8 mouse cellular contexts compared by ENCODE assay signal in genomic region chr17:46624598-46624997, GRCm38 (mm10). TPM values are rescaled to one million over a fixed set of nuclear protein-coding genes. Genes with fewer than 3 reads are reported as not detected.
A peak's percentile ranks its signal among the peaks of the same experiment; 100 is the strongest.
DNase-seq lines count a peak whose midpoint lies in the region; ATAC-seq and TF ChIP-seq lines count a peak whose summit lies in the region.

No protein-coding gene starts in this region.

- dilution Hi-C loops in CH12.LX (cut with MboI; ENCODE audit: extremely low pct_ligation_motif_present, extremely low pct_unique_long_range_greater_than_20kb, low sequenced_read_pairs): no loop called here

- no peak for TF ChIP-seq CTCF in CH12.LX (conservative IDR thresholded peaks at IDR 0.05 in 1 of 2, IDR thresholded peaks at IDR 0.05 in 1 of 2; ENCODE audit: low read depth in 2 of 2, low read length in 2 of 2)

- no peaks in the 10 kb centered on the region for H3K9me3 ChIP-seq in heart, embryonic 13.5 days
- H3K9me3 ChIP-seq in CH12.LX (replicated peaks; ENCODE audit: low read length): no peaks in the 10 kb centered on the region
- H3K9me3 ChIP-seq in embryonic facial prominence, embryonic 13.5 days: no peaks in the 10 kb centered on the region
- no peaks in the 10 kb centered on the region for H3K9me3 ChIP-seq in limb, embryonic 11.5 days (ENCODE audit: control insufficient read depth, low read length)

- H3K4me2 ChIP-seq in heart, embryonic 13.5 days: peak overlapping the region; percentile 63
- H3K4me2 ChIP-seq in CH12.LX (ENCODE audit: insufficient read depth, low read depth, poor library complexity, severe bottlenecking): no peak overlapping the region
- peak overlapping the region; percentile 80 for H3K4me2 ChIP-seq in embryonic facial prominence, embryonic 13.5 days
- peak overlapping the region; percentile 8 for H3K4me2 ChIP-seq in limb, embryonic 11.5 days (ENCODE audit: low read depth, severe bottlenecking)

- no peak for DNase-seq in heart, postnatal 4 days
- no peak for DNase-seq in CH12.LX (ENCODE audit: extremely low read depth)
- DNase-seq in limb, embryonic 11.5 days (ENCODE audit: low spot score): no peak
- DNase-seq in frontal cortex, postnatal 25 days (ENCODE audit: low spot score in 2 of 2): no peak
- DNase-seq in T-cell, adult 2 months (ENCODE audit: low spot score): no peak
- DNase-seq in spleen, adult 18-20 months: no peak

- WGBS in heart, embryonic 13.5 days: 47% methylated on average over 12 of the region's 12 CpGs
- 50% methylated on average over 12 of the region's 12 CpGs for WGBS in embryonic facial prominence, embryonic 13.5 days
- 45% methylated on average over 12 of the region's 12 CpGs for WGBS in limb, embryonic 11.5 days

- H3K36me3 ChIP-seq in heart, embryonic 13.5 days: no peaks in the 10 kb centered on the region
- H3K36me3 ChIP-seq in CH12.LX (replicated peaks in 1 of 2; ENCODE audit: control insufficient read depth in 1 of 2, insufficient read depth in 1 of 2, low read length in 1 of 2): peaks cover 0 to under 1% of the 10 kb centered on the region in 2 experiments
- H3K36me3 ChIP-seq in embryonic facial prominence, embryonic 13.5 days: no peaks in the 10 kb centered on the region
- H3K36me3 ChIP-seq in limb, embryonic 11.5 days (ENCODE audit: control insufficient read depth, insufficient read depth, low read length): no peaks in the 10 kb centered on the region

- no peak for ATAC-seq in heart, embryonic 13.5 days (ENCODE audit: extremely low read depth, insufficient number of reproducible peaks, low FRiP score, low TSS enrichment)
- no peak for ATAC-seq in embryonic facial prominence, embryonic 13.5 days (ENCODE audit: insufficient number of reproducible peaks, insufficient read depth, low FRiP score, low TSS enrichment, low read depth)
- no peak for ATAC-seq in limb, embryonic 11.5 days (ENCODE audit: insufficient number of reproducible peaks, low FRiP score, low TSS enrichment, low read depth)

- TF ChIP-seq POLR2A in CH12.LX (IDR thresholded peaks at IDR 0.05; ENCODE audit: low read depth, low read length): no peak

- peaks cover 87% of the 10 kb centered on the region for H3K4me1 ChIP-seq in heart, embryonic 13.5 days
- peaks cover 28 to 47% of the 10 kb centered on the region in 2 experiments for H3K4me1 ChIP-seq in CH12.LX (ENCODE audit: control insufficient read depth in 1 of 2, insufficient read depth in 2 of 2)
- peaks cover 85% of the 10 kb centered on the region for H3K4me1 ChIP-seq in embryonic facial prominence, embryonic 13.5 days
- H3K4me1 ChIP-seq in limb, embryonic 11.5 days (ENCODE audit: control insufficient read depth, insufficient read depth, low read length): peaks cover 74% of the 10 kb centered on the region

- H3K27me3 ChIP-seq in heart, embryonic 13.5 days (replicated peaks): no peaks in the 10 kb centered on the region
- no peaks in the 10 kb centered on the region for H3K27me3 ChIP-seq in CH12.LX (replicated peaks)
- no peaks in the 10 kb centered on the region for H3K27me3 ChIP-seq in embryonic facial prominence, embryonic 13.5 days
- H3K27me3 ChIP-seq in limb, embryonic 11.5 days (ENCODE audit: control insufficient read depth, insufficient read depth, low read length): no peaks in the 10 kb centered on the region

- TF ChIP-seq RAD21 in CH12.LX (IDR thresholded peaks at IDR 0.05; ENCODE audit: low read depth, low read length): no peak

- H3K4me3 ChIP-seq in heart, embryonic 13.5 days: peak overlapping the region; percentile 24
- peak overlapping the region in 1 of 3 experiments; percentile 19 for H3K4me3 ChIP-seq in CH12.LX (replicated peaks in 1 of 3; ENCODE audit: low read depth in 2 of 3, low read length in 2 of 3, poor library complexity in 1 of 3)
- H3K4me3 ChIP-seq in embryonic facial prominence, embryonic 13.5 days: peak overlapping the region; percentile 29
- H3K4me3 ChIP-seq in limb, embryonic 11.5 days (ENCODE audit: low read depth, low read length): no peak overlapping the region

- H3K27ac ChIP-seq in heart, embryonic 13.5 days (replicated peaks): peak overlapping the region; percentile 86
- 0 out of 2 replicates have a peak overlapping the region, but pooled peaks have one; percentile 8 for H3K27ac ChIP-seq in CH12.LX (ENCODE audit: insufficient read depth, low read depth)
- H3K27ac ChIP-seq in embryonic facial prominence, embryonic 13.5 days: peak overlapping the region; percentile 99
- no peak overlapping the region for H3K27ac ChIP-seq in limb, embryonic 11.5 days (replicated peaks; ENCODE audit: low read depth, low read length)

- in situ Hi-C loops in CH12.LX (cut with MboI; ENCODE audit: low pct_ligation_motif_present, low pct_unique_long_range_greater_than_20kb, low sequenced_read_pairs): no loop called here

- TF ChIP-seq EP300 in CH12.LX (IDR thresholded peaks at IDR 0.05; ENCODE audit: low read length): no peak

- H3K79me2 ChIP-seq in CH12.LX (replicated peaks; ENCODE audit: control insufficient read depth, extremely low read depth, insufficient read depth, poor library complexity, severe bottlenecking): no peaks in the 10 kb centered on the region

- peak overlapping the region; percentile 76 for H3K9ac ChIP-seq in heart, embryonic 13.5 days
- H3K9ac ChIP-seq in CH12.LX (ENCODE audit: insufficient read depth, low read depth): no peak overlapping the region
- H3K9ac ChIP-seq in embryonic facial prominence, embryonic 13.5 days: peak overlapping the region; percentile 65
- peak overlapping the region; percentile 17; the same call in 1 of the 2 replicates for H3K9ac ChIP-seq in limb, embryonic 11.5 days (ENCODE audit: low read length)

TF ChIP-seq in CH12.LX, 34 proteins besides CTCF, POLR2A, EP300 and RAD21:
- TF ChIP-seq NRF1 (IDR thresholded peaks at IDR 0.05; ENCODE audit: low read depth, low read length) (no peak), PAX5 (IDR thresholded peaks at IDR 0.05; ENCODE audit: low read length) (no peak), UBTF (IDR thresholded peaks at IDR 0.05; ENCODE audit: low read depth, low read length) (no peak), GABPA (IDR thresholded peaks at IDR 0.05; ENCODE audit: insufficient replicate concordance, low read depth, low read length) (no peak), KAT2A (IDR thresholded peaks at IDR 0.05; ENCODE audit: insufficient replicate concordance, low read length) (no peak), TBP (conservative IDR thresholded peaks at IDR 0.05; ENCODE audit: low read depth, low read length) (no peak), POLR2AphosphoS2 (IDR thresholded peaks at IDR 0.05; ENCODE audit: low read depth, low read length) (no peak), ZC3H11A (IDR thresholded peaks at IDR 0.05; ENCODE audit: low read depth, low read length) (no peak)

RNA-seq across cellular contexts. Expression of gene Ptk7, which starts 4.7 kb away (rescaled TPM):
- 49.3 and 52.6 TPM in 2 replicates for polyA plus RNA-seq in heart, embryonic 13.5 days (2015; fragmentation: Nextera tagmentation; extraction: Ambion mirVana)
- 10 to 100 TPM; 34.8 to 36.2 TPM for total RNA-seq in heart, postnatal 4 days (2021)
- total RNA-seq in CH12.LX (2012; rRNA removed): 2.9 and 4.8 TPM in 2 replicates
- total RNA-seq in CH12.LX (2014; rRNA removed): 0.11 and 0.14 TPM in 2 replicates
- polyA plus RNA-seq in CH12.LX (2012; ENCODE audit: insufficient read length, low read depth): 0.20 and 0.29 TPM in 2 replicates
- polyA plus RNA-seq in embryonic facial prominence, embryonic 13.5 days (2015; fragmentation: Nextera tagmentation; extraction: Ambion mirVana): 148 and 149 TPM in 2 replicates
- polyA plus RNA-seq in limb, embryonic 11.5 days (2014; fragmentation: Nextera tagmentation; extraction: Ambion mirVana): 50.3 and 60.4 TPM in 2 replicates

RNA-seq across cellular contexts. Expression of gene Klc4, which starts 21.2 kb away (rescaled TPM):
- 18.6 and 20.5 TPM in 2 replicates for polyA plus RNA-seq in heart, embryonic 13.5 days (2015; fragmentation: Nextera tagmentation; extraction: Ambion mirVana)
- 10 to 100 TPM; 18.9 TPM for total RNA-seq in heart, postnatal 4 days (2021)
- total RNA-seq in CH12.LX (2012; rRNA removed): 7.8 and 10.7 TPM in 2 replicates
- 6.6 and 8.3 TPM in 2 replicates for total RNA-seq in CH12.LX (2014; rRNA removed)
- 6.7 and 7.8 TPM in 2 replicates for polyA plus RNA-seq in CH12.LX (2012; ENCODE audit: insufficient read length, low read depth)
- 21.8 and 26.3 TPM in 2 replicates for polyA plus RNA-seq in embryonic facial prominence, embryonic 13.5 days (2015; fragmentation: Nextera tagmentation; extraction: Ambion mirVana)
- polyA plus RNA-seq in limb, embryonic 11.5 days (2014; fragmentation: Nextera tagmentation; extraction: Ambion mirVana): 23.8 and 25.7 TPM in 2 replicates

RNA-seq across cellular contexts. Expression of gene Mrpl2, which starts 21.4 kb away (rescaled TPM):
- polyA plus RNA-seq in heart, embryonic 13.5 days (2015; fragmentation: Nextera tagmentation; extraction: Ambion mirVana): 98.0 and 111 TPM in 2 replicates
- 100 to 1,000 TPM; 107 to 109 TPM for total RNA-seq in heart, postnatal 4 days (2021)
- total RNA-seq in CH12.LX (2012; rRNA removed) (235 and 238 TPM in 2 replicates), CH12.LX (2014; rRNA removed) (128 and 130 TPM in 2 replicates)
- 158 and 201 TPM in 2 replicates for polyA plus RNA-seq in CH12.LX (2012; ENCODE audit: insufficient read length, low read depth)
- 92.7 and 95.4 TPM in 2 replicates for polyA plus RNA-seq in embryonic facial prominence, embryonic 13.5 days (2015; fragmentation: Nextera tagmentation; extraction: Ambion mirVana)
- polyA plus RNA-seq in limb, embryonic 11.5 days (2014; fragmentation: Nextera tagmentation; extraction: Ambion mirVana): 106 and 126 TPM in 2 replicates

RNA-seq across cellular contexts. Expression of gene Cul7, which starts 25.5 kb away (rescaled TPM):
- 41.1 and 41.4 TPM in 2 replicates for polyA plus RNA-seq in heart, embryonic 13.5 days (2015; fragmentation: Nextera tagmentation; extraction: Ambion mirVana)
- total RNA-seq in heart, postnatal 4 days (2021): 10 to 100 TPM; 65.5 to 66.6 TPM
- 76.0 and 82.5 TPM in 2 replicates for total RNA-seq in CH12.LX (2012; rRNA removed)
- total RNA-seq in CH12.LX (2014; rRNA removed): 33.3 and 37.7 TPM in 2 replicates
- 65.9 and 68.1 TPM in 2 replicates for polyA plus RNA-seq in CH12.LX (2012; ENCODE audit: insufficient read length, low read depth)
- polyA plus RNA-seq in embryonic facial prominence, embryonic 13.5 days (2015; fragmentation: Nextera tagmentation; extraction: Ambion mirVana): 57.4 and 64.1 TPM in 2 replicates
- polyA plus RNA-seq in limb, embryonic 11.5 days (2014; fragmentation: Nextera tagmentation; extraction: Ambion mirVana): 34.6 and 36.3 TPM in 2 replicates

RNA-seq across cellular contexts. Expression of gene Rrp36, which starts 49.6 kb away (rescaled TPM):
- 37.6 and 40.3 TPM in 2 replicates for polyA plus RNA-seq in heart, embryonic 13.5 days (2015; fragmentation: Nextera tagmentation; extraction: Ambion mirVana)
- total RNA-seq in heart, postnatal 4 days (2021): 10 to 100 TPM; 16.7 TPM
- total RNA-seq in CH12.LX (2012; rRNA removed): 46.1 and 55.0 TPM in 2 replicates
- 53.6 and 55.2 TPM in 2 replicates for total RNA-seq in CH12.LX (2014; rRNA removed)
- polyA plus RNA-seq in CH12.LX (2012; ENCODE audit: insufficient read length, low read depth): 38.1 and 49.3 TPM in 2 replicates
- polyA plus RNA-seq in embryonic facial prominence, embryonic 13.5 days (2015; fragmentation: Nextera tagmentation; extraction: Ambion mirVana): 72.3 and 75.6 TPM in 2 replicates
- 59.8 and 61.3 TPM in 2 replicates for polyA plus RNA-seq in limb, embryonic 11.5 days (2014; fragmentation: Nextera tagmentation; extraction: Ambion mirVana)

Comparison
In these comparisons a context has a peak if more than half of its experiments do, and no peak if none do; other contexts are left out.
1. RNA of gene Ptk7, which starts 4.7 kb away (polyA plus RNA-seq): 148 to 149 TPM in embryonic facial prominence, embryonic 13.5 days, 50.3 to 60.4 TPM in limb, embryonic 11.5 days and 49.3 to 52.6 TPM in heart, embryonic 13.5 days; 0.20 to 0.29 TPM in CH12.LX; every median in the first group is over 10 times any median in the second.